Mouse (Mus musculus) forebrain, embryonic 10.5 days (tissue): ENCODE measurements at regions not wholly inside any gene's neighbourhood (a gene's known extent, or its start where the extent isn't known, plus 50 kb on each side); places are given as distances from the start of the nearest gene placed in this dataset.

Experiments
- DNase-seq: peaks from one replicate; pipeline ENCODE4 v3.0.0-alpha.2; 2017; ENCODE audit warnings: low spot score; ENCODE audit errors: extremely low spot score
- H3K27ac ChIP-seq: fragments of 300-500 bp; sonication (generic); 2 replicates; pipeline ENCODE4 v1.5.1; 2016; ENCODE audit warnings: mild to moderate bottlenecking
- H3K27me3 ChIP-seq: fragments of 300-500 bp; sonication (generic); 2 replicates; pipeline ENCODE4 v1.6.1; 2016; ENCODE audit warnings: mild to moderate bottlenecking; ENCODE audit not compliant: poor library complexity, severe bottlenecking
- H3K36me3 ChIP-seq: fragments of 300-500 bp; sonication (generic); replicated peaks from 2 replicates; pipeline ENCODE4 v1.6.1; 2016; ENCODE audit warnings: mild to moderate bottlenecking, moderate library complexity
- H3K4me1 ChIP-seq: fragments of 300-500 bp; sonication (generic); 2 replicates; pipeline ENCODE4 v1.6.1; 2016
- H3K4me3 ChIP-seq: fragments of 300-500 bp; sonication (generic); 2 replicates; pipeline ENCODE4 v1.5.1; 2016; ENCODE audit warnings: mild to moderate bottlenecking, moderate library complexity
- H3K9me3 ChIP-seq: fragments of 300-500 bp; sonication (generic); 2 replicates; pipeline ENCODE4 v1.6.1; 2016; ENCODE audit warnings: mild to moderate bottlenecking, moderate library complexity
- WGBS: fragments of 180-500 bp; shearing (Covaris S2); methylation state at CpG from one replicate; pipeline ENCODE4 v1.1.7; 2016; 5-methylcytosine and 5-hydroxymethylcytosine counted together

GRCm38 (mm10) chr8:126232521-126232920, 65.8 kb upstream of the Slc35f3 start:
- H3K27me3 ChIP-seq = no peaks in the 10 kb centered on the region
- H3K4me3 ChIP-seq = no peak overlapping the region
- peaks cover 7% of the 10 kb centered on the region for H3K4me1 ChIP-seq
- no peaks in the 10 kb centered on the region for H3K9me3 ChIP-seq
- no peak for DNase-seq
- 46% methylated on average over 7 of the region's 7 CpGs for WGBS
- no peak overlapping the region for H3K27ac ChIP-seq
- no peaks in the 10 kb centered on the region for H3K36me3 ChIP-seq

GRCm38 (mm10) chr8:126239684-126240083, 58.7 kb upstream of the Slc35f3 start:
- no peak overlapping the region for H3K4me3 ChIP-seq
- DNase-seq = no peak
- H3K9me3 ChIP-seq = no peaks in the 10 kb centered on the region
- no peak overlapping the region for H3K27ac ChIP-seq
- H3K27me3 ChIP-seq = no peaks in the 10 kb centered on the region
- H3K36me3 ChIP-seq = no peaks in the 10 kb centered on the region
- no peaks in the 10 kb centered on the region for H3K4me1 ChIP-seq

- WGBS = 71% methylated on average over 4 of the region's 4 CpGs
- DNase-seq = no peak
Observed at GRCm38 (mm10) chr8:126244321-126244720, 54.0 kb upstream of the Slc35f3 start.

More at GRCm38 (mm10) chr8:126244321-126244720, 54.0 kb upstream of the Slc35f3 start:
- H3K36me3 ChIP-seq = no peaks in the 10 kb centered on the region
- no peaks in the 10 kb centered on the region for H3K4me1 ChIP-seq
- no peaks in the 10 kb centered on the region for H3K27me3 ChIP-seq
- no peak overlapping the region for H3K27ac ChIP-seq
- H3K4me3 ChIP-seq = no peak overlapping the region
- H3K9me3 ChIP-seq = no peaks in the 10 kb centered on the region
